Mouse (Mus musculus) thymus, postnatal 14 days (tissue): Measurements from ENCODE around the gene Ccdc12.

Experiments
- DNase-seq: peaks from one replicate; pipeline ENCODE4 v3.0.0; 2021

Ccdc12 gene

DNA sequence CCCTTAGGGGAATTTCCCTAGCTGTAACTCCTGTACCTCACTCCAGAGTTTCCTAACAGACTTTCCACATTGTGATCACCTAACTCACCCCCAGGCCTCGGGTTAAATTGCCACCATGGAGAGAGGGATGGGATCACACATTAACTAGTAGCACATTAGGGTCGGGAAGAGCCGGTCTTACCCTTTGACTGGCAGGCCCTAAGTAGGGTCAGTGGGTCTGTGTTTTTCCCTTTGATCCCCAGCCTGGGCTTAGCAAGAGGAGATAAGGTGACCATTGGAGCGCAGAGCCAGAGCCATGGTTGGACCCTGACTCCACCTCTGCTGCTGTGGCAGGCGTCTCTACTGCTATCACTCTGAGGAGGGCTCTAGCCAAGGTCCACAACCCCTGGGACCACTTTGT is 89.4 kb downstream of the Ccdc12 start:
- DNase-seq = no peak

DNA sequence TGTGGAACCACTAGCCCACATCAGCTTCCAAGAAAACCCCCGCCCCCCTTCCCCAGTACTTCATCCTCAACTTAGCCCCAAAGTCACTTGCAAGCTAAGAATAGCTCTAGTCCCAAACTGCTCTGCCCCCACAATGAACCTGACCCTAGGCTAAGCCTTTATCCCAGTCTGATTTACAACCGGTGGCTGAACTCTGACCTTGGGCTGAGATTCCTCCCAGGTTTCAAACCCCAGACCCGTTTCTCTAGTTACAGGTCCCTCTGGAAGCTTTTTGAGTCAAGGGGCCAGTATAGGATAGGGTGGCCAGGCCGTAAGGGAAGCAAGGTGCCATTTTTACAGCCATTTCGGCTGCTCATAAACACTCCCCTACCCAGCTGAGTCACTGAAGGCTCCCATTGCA is 89.9 kb downstream of the Ccdc12 start:
- no peak for DNase-seq

DNA sequence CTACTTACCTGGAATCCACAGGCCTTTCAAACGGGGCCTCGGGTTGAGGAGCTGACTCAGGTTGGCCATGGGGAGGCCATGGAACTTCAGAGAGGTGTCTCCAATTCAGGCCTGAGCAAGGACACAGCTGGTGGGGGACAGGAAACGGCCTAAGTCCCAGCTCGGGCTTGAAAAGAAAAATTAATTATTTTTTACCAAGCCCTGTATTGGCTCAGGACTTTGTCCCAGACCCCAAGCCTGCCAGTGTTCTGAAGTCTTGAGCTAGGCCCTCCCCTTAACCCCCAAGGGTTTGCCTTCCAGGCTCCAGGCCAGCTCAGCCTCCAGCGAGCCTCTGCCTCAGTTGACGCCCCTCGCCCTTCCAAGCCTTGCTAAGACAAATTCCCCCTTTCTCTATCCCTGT is 90.7 kb downstream of the Ccdc12 start, which contains the start of gene Pth1r:
TSS of gene Pth1r (minus strand) at position 185 of the 400 bp plus-strand sequence.
- no peak for DNase-seq

DNA sequence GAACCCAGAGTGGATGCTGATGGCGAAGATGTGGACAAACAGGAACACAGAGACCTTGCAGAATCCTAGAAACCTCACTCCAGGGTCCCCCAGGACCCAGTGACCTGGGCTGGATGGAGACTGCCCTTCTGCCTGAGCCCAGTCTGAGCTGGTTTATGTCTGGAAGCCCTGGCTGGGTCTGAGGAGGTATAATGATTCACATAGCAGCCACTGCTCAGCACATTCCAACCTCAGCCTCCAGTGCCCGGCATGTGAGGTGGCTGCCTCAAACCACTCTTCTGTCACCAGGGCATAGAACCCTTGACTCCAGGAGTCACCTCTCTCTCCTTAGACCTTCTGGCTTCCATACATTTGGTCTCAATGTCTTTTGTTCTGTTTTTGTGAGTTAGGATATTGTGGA is 92.1 kb downstream of the Ccdc12 start:
- DNase-seq = no peak

DNA sequence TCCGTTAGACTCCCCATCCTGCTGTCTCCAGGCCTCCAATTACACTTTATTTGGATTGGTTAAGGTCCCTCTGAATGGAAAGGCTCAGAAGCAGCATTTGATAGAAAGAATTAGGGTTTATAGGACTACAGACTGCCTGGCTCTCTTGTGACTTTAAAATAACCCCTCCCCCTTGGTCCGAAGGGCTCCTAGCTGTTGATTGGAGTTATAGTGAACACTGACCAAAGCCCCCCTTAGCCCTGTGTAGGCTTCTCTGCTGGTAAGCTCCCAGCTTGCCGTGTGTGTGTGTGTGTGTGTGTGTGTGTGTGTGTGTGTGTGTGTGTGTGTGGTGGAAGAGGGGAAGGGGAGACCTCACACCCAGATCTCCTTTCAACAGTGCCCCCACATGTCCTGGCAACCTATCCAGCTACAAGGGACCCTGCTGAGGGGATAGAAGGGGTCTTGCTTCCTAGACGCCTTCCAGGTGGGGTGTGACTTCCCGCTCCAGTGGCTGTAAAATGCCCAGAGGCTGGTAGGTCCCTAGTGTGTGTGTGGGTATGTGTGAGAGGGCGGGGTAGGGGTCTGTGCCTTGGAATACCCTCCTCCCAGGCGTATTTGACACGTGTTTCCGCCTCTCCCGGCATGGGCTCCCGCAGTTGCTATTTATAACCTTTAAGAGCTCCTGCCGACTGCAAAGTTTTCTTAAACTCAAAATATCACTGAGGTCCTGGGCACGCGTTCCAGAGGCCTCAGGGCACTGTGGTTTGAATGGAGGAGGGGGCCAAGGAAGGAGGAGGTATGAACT is 94.3 kb downstream of the Ccdc12 start:
- DNase-seq = no peak

DNA sequence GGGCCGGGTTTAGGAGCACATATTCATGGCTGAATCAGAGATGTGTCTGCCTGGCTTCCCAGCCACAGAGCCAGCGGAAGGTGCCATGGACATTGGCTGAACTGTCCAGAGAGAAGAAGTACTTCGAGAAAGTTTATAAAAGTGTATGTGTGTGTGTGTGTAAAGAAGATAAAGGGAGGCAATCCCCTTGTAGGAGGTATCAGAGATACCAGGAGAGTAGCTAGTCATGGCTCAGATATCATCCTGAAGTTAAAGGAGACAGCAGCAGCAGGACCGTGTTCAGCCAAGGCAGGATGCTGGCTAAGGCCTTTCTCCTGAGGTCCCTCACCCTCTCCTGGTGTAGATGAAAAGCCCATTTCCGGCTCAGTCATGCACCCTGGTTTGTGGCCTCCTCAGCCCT is 95.1 kb downstream of the Ccdc12 start:
- no peak for DNase-seq

DNA sequence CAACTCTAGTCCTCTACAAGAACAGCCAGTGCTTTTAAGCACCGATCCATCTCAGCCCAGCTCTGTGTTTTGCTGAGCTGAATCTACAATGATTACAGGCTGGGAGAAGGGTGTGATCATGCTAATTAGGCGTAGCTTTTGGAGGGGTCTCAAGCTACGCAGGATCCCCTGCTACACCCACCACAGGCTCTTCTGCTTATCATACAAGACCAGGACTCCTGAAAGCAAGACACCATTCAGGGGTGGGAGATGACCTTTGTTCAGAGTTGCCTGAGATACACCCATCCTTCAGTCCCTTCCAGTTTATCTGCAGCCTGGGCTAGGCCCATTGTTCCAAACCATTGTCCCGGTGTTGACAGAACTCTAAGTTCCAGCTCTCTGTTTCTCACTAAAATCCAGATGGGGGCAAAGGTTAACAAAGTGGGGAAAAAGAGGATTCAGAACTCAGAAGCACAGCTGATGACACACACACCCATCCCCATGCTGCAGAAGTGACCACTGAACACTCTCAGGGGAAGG is 96.7 kb downstream of the Ccdc12 start:
- no peak for DNase-seq

DNA sequence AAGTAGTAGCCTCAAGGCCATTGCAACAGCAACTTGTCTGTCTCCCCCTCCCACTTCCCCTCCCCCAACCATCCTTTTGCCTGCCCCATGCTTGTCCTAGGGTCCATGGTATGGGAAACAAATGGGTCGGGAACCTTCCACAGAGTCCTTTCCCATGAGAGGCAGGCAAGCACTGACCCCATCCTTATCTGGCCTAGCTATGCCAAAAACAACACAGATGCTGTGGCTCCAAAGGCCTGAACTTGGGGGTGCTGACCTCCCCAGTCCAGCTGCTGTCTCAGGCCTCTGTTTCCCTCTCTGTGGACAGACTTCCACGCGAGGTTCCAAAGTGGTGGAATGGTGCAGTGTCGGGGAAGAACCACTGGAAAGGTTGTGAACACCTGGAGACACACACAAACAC is 97.5 kb downstream of the Ccdc12 start:
- no peak for DNase-seq

DNA sequence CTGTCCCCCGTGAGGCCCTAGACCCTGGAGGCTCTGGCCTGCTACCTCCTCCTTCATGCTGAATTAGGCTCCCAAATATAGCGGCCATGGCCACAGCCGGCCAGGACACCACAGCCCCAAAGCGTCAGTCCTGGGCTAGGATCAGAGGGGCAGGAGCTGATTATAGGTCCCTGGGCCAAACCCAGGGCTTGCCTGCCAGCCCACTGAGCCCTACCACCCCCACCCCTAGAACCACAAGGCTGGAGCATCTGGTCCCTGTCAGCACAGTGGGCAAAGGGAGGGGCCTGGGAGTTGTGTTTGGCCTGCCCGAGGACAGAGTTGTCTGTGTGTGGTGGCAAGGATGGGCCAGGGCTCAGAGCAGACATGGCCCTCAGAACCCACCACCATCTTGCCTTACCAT is 101.5 kb downstream of the Ccdc12 start:
- DNase-seq = no peak

DNA sequence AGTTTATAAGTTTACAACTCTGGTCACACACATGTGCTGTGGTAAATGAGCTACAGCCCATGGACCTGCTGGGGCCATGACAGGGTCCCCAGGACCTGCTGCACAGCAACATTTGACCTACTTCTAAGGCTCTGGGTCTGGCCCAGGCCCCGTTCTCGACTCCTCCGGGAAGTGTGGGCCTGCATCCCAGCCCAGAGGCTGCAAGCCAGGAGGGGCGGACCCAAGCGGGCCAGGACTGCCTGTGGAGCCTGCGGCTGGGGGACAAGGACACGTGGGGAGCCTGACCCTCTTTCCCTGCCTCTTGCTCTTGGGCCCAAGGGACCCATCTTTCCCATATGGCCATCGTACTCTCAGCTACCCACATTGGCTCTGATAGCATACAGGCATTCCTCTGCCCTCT is 102.3 kb downstream of the Ccdc12 start:
- no peak for DNase-seq

DNA sequence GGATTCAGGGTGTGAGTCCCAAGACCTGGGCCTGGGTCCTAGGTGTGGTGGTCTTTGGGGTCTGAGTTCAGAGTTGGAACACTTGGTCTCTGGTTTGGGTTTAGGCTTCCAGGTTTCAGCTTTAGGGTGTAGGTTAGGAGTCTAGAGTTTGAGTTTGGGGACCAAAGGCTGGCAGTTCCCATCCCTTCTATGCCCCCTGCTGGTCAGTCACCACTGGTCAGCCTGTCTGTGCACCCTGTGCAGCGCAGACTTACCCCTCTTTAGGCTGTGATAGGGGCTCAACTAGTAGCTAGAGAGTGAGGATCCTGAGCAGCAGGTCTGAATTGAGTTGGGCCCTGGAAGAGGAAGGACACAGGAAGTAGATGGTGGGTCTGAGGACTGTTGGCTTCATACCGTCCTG is 103.0 kb downstream of the Ccdc12 start:
- DNase-seq = peak; percentile 49

DNA sequence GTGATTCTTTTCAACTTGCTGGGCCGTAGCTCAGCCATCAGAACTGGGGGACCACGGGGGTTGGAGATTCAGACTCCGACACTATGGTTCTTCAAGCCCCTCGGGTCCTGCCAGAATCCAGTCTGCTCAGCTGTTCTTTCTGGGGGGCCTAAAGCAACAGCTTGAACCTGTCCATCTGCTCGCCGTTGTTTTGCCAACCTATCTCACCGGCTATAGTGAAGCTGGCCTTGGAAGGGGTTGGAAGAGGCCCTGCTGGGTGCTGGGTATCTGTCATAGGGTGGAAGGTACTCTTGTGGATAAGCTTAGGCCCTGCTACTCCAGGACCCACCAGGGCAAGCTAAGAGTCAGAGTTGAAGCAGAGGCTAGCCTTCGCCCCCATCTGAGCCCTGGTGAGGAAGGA is 104.6 kb downstream of the Ccdc12 start:
- no peak for DNase-seq
